Mouse (Mus musculus) layer of hippocampus, adult 9-10 months (tissue): Measurements from ENCODE around the gene Cadps.

ENCODE experiments used
- DNase-seq: peaks from one replicate; pipeline ENCODE4 v3.0.0; 2022; ENCODE audit warnings: low spot score

Gene Cadps

DNA sequence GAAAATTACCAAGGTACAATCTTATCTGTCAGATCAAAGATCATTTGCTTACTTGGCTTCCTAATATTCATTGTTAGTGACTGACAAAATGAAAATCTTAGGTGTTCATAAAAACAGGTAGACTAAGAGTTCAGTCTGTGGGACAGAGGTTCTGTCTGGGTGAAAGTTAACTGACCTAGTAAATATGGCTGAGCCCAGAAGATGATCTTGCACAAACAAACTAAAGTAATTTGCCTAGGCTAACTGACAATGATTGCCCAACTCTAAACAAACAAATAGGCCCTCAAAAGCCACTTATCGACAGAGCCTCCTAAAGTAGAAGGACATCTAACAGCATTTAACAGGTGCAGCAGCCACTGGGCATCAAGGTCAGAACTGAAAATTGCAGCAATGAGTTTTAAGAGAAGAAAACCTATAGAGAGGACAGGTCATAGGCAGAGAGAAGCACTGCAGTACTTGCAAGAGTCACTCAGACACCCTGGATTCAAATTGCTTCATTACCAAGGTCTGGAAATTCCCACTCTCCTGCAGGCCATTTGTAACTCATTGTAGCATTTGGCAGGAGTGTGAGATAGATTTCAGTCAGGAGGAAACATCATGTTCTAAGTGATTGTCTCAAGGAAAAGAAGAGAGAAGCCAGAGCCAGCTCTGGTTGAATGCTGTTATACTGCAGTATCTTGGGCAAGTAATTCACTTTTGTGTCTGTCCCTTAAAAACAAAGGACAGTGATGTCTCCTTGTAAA is 100.3 kb downstream of the Cadps start:
- no peak for DNase-seq

DNA sequence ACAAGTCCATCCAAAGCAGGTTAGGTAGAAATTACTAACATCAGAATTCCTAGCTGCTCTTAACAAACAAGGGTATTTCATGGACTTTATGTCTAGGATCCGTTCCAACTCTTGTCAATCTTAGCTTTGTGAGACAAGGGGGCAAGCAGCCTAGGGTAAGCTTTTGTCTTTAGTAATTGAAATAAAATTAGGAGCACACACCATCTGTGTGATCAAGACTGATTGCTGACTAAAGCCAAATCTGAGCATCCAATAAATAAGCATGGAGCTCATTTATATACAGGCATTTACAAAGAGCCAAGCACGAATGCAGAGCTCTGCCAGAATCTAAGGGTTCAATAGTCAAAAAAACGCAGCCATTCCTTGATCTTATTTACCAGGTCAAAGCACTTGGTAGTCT is 104.1 kb downstream of the Cadps start:
- DNase-seq = no peak

DNA sequence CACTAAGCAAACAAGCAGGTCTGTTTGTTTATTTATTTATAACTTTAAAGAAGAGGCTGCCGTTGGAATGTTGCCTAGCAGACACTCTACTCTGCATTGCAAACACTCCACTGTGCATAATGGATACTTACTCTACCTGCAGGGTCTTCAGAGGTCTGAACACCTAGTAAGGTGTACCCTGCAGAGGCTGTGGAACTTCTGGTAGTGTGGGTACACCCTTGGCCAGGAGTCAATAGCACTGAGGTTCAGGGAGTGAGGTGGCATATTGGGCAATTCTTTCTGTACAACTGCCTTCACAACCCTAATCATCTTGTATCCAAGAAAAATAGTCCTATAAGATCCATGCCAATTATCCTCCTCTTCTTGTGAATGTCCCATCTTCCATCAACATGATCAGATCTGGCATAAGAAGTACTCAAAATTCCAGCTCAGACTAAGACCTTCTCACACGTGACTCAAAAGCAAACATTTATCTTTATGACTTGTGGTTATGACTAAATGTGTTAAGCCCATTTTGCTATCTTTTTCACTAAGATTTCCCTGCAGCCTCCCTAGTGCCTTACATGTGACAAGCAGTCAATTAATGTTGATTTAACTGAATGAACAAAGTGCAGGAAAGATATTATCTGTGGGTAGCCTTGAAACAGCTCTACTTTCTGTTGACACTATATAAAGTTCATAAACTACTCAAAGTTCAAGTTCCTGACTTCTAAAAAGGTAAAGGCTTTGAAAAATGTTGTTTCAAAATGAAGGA is 106.8 kb downstream of the Cadps start:
- no peak for DNase-seq

DNA sequence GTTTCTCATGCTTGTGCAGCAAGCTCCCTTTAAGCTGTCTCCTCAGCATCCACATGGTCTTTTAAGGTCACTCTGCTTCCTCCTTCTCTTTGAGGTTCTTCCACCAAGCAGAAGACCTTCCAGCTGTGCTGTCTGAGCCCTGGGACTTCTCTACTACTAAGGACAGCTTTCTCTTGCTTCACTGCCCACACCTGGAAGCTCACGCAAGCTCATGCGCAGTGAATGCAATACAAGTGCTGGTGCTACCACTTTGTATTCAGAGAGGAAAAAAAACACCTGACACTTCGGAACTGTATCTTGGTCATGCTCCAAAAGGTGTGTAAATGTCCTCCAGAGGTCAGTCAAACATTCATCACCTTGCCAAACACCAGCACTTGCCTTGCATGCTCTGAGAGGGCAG is 115.5 kb downstream of the Cadps start:
- no peak for DNase-seq

DNA sequence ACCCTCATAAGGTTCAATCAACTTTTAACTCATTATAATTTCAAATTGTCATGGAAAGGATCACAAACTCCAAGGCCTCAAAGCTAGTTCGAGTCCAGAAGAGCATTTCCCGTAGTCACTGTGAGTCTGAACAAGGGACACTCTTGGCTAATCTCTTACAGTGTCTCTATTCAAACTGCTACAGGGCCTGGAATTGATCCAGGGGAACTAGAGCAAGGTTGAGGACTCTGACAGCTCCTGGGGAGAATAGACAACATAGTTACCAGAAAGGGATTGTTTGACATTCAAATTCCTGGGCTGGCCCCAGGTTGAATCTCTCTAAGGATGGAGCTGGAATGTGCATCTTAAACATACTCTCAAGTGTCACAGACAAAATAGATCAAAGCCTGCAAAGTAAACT is 118.4 kb downstream of the Cadps start:
- no peak for DNase-seq

DNA sequence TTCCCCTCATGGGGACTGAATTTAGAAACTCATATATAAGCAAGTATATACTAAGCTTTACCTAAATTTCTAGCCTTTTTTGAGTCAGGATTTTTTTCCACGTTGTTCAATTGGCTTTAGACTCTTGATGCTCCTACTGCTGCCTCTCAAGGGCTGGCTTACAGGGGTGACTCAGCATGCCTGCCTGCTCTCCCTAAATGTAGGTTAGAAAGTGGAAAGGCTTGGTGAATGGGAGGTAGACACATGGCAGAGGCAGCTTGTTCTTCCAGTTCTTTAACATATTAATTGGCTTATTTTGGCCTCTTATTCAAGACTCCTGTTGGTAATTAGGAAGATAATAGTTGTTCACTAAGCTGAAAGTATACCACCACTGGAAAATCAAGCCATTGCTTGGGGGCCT is 132.7 kb downstream of the Cadps start:
- no peak for DNase-seq

DNA sequence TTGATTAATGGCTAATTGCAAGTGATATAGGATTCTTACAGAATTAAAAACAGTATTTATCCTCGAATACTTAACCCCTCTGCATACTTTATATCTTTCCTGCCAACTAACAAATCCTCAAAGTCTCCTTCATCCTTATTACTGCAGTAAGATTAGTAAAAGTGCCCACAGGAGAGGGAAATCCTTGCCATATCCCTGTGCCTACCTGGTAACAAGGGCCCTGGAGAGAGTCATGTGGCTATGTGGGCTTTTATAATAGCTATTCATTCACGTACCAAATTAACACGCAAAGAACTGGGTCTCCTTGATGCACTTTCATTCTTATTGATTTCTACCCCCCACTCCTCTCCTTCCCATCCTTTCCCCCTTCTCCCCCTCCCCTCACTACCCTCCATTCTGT is 137.9 kb downstream of the Cadps start:
- no peak for DNase-seq

DNA sequence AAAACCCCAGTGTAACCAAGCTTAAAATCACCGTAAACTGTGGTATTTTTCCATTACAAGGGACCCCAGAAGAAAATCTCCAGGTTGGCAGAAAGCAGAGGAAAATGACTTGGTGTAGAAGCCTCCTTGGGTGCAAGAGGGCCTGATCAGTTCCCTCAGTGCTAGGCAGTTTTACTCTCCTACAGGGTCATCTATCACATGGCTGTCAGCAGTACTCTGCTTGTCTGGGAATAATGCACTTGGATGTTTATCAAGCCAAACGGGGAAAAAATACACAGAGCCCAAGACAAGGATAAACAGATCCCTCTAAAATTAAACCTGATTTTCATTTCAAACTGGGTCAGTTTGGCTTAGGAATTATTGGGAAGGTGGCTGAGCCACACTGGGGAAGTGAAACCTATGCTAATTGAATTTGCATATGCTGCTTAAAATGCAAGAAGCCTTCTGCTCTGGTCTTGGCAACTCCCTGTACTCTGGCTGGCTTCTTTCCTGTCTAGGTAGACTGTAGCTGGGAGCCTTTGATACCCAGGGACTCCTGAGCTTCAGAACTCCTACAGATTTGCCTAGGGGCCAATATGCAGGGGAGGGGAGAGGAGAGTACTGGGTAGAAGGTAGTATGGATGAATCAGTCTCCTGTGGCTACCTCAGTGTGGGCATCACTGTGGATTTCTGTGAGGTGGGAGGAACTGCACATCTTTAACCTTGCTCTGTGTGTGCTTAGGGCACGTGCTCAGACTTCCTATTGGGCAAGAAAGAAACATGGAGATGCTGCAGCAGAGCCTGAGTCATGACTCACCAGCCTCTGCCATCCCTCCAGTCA is 141.8 kb downstream of the Cadps start:
- no peak for DNase-seq

DNA sequence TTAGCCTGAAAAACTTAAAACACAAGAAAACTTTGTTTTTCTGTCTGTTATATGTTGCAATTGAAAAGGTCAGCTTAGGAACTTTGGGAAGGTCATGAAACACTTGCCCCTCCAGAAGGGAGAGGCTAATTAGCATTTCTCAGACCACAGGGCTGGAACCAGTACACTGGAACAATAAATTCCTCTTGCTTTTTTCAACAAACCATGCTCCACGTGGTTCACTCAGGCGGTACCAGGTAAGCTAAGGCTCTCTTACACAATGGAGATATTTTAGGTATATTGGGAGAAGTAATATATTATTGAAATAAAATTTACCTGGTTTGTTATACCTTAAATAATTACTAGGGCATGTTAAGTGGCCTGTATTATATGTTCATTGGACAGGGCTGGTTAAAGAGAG is 161.4 kb downstream of the Cadps start:
- DNase-seq = no peak

DNA sequence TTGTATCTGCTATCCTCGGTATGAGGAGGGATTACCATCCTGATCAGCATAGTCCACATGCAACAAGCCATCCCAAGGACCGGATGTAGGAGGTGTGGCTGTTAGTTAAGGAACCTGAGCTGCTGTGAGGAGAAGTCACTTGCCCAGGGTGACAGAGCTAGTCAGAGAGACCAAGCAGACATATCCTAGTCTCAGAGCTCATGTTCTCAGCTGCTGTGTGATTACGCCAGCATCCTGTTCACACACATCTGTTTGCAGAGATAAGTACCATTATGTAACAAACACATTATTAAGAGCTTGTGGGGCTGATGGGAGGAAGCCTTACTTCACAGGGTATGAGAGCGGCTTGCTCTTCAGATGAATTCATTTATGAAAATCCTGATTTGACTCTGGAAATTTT is 165.5 kb downstream of the Cadps start:
- no peak for DNase-seq

DNA sequence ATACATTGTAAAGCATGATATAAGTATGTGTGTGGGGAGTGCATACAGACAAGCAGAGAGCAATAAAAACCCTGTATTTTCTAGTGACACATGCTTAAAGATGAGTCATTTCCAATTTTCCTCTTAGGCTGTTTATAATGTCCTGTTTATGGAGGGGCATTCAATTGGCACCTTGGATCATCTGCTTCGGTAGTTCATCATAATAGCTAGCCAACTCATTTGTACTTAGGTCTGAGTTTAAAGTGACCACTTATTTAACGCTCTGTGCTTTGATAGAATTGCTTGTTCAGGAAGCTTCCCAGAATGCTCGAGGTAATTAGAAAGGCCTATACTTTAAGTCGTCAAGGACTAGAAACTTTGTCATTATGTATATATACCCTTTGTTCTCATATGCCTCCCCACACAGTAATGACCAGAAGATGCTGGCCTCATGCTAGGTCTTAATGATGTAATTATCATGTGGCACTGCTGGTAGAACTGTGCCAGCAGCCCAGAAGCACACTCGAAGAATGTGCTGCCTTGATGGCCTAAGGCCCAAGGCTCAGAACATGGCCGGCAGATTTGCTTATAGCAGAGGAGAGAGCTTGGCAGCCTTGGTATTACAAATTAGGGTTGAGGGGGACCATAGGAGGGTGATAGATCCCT is 179.9 kb downstream of the Cadps start:
- no peak for DNase-seq

DNA sequence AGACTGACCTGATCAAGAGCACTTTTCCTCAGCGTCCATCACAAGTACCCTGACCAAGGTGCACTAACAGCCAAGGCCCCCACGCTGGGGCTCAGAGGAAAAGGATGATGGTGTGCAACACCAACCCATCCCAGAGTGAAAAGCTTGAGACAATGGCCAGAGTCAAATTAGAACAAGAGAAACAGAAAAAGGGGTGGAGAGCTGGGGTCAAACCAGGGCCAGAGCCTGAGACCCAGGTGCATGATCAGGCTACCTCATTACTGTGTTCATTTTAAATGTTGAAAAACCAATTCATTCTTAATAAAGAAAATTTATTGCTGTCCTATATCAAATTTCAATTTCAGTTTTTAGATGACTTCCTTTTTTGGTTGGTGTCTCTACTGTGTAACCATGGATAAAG is 184.1 kb downstream of the Cadps start:
- no peak for DNase-seq

DNA sequence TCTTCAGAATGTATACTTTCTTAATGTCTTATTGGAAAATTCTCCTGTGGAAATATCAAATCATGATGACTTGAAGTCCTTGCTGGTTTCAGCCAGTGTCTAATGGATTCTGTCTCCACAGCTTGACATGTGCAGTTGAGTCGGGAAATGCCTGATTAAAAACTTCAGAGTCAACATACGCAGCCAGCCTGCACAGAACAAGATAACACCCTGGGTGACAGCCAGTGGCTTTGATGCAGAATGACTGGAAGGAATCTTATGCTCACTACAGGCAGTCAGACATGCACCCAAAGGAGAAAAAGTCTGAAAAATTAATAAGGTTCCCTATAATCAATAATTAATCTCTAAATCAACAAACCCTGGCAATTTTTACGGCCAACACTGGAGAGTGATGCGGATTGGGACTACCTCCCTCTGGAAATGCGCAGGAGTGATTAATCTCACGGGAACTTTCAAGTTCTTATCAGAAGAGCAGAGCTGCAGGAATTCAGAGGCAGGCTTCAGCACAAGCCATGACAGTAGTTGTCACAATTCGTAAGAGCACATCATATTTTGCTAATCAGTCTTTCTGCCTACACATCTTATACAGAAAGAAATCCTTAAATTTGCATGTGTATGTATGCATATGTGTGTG is 185.6 kb downstream of the Cadps start:
- DNase-seq = no peak

DNA sequence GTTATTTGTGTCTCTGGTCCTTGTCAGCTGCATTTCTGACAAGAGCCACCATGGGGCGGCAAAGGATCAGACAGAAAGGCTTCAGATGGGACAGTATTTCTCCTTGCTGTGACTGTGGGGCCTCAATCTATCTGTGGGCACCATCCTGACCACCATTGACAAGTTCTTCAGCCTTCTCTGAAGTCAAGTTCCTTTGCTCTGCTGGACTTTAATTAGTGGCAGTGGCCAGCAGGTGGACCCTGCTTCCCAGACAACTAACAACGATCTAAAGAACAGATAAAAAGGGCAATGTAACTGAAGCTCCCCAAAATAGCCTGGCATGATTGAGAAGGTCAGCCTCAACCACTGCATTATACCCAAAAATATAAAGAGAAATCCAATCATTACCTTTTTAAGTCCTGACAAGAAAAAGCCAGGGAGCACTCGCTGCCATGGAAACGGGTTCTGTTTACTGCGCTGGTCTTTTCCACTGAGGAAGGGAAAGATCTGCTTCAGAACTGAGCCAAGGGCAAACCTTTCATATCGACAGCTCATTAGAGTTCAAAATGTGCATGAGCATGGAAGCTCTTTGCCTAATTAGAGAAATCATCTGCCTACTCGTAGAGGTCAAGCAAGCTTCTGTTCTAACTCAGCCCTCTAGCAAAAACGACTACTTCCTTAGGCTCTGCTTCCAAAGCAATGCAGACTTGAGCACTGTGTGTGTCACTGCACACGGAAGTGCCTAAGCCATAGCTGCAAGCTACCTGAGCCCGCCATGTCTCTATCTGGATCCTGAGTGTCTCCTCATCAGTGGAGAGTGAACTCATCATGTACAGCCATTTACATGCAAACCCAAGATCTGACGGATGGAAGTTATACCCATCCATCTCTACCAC is 198.4 kb downstream of the Cadps start:
- DNase-seq = peak; percentile 39

DNA sequence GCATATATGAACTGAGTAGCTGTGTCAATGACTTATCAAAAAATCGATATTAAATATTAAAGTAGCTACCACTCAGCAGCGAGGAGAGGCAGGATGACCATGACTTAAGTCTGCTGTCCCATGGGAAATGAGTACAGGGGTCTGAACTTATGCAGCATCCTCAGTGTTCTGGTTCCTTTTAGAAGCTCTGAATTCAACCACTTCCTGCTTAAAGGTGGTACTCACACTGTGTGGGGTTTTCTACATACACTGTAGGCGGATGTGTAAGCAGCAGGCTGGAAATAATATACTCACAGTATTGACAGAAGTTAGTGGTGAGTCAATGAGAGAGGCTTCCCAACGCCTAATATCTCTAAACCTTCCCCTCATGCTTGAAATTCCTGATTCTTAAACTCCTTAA is 215.9 kb downstream of the Cadps start:
- DNase-seq = no peak

DNA sequence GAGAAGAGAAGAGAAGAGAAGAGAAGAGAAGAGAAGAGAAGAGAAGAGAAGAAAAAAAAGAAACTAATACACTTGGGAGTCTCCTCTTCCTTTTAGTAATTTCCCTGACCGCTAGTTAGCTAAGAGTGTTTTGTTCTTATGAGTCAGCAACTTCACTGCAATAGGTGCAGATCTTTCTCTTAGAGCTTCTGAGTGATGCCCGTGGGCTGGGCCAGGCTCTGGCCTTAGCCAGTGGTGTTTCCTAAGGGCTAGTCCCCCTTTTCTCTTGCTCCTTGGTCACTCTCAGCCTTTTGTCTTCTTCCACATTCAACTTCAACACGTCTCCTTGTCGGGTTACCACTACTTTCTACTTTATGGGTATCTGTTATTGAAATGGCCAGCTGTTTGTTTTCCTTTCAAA is 216.7 kb downstream of the Cadps start:
- DNase-seq = no peak

DNA sequence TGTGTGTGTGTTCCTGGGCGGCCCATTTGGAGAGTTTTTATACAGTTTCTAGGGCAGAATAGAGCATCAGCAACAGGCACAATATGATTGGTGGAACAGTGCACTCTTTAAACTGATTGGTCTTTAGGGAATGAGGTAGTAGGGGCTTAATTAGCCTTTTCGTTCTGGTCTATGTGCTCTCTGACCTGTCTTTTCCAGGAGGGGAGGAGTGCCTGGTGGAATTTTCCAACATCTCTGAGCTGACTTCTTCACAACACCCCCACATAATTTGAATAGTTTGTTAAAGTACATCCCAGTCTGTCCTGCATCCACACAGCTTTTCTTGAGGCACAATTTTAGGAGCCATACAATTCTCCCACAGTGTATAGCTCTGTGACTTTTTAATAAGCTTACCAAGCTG is 220.8 kb downstream of the Cadps start:
- no peak for DNase-seq

DNA sequence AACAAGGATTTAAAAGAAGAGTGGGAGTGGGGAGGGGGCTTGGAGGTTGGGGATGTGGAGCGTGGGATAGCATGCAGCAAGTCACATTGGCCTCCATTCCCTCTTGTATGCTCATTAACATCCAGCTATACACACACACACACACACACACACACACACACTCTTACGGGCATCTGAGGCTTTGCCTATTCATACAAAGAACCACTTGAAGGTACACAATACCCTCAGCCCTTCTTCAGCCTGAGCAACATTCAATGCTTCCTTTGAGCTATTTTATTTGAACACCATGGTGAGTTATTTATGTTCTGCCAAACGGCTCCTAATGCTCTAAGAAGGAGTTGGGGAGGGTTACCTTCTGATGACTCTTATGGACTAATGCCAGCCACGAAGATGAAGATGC is 227.6 kb downstream of the Cadps start:
- no peak for DNase-seq

DNA sequence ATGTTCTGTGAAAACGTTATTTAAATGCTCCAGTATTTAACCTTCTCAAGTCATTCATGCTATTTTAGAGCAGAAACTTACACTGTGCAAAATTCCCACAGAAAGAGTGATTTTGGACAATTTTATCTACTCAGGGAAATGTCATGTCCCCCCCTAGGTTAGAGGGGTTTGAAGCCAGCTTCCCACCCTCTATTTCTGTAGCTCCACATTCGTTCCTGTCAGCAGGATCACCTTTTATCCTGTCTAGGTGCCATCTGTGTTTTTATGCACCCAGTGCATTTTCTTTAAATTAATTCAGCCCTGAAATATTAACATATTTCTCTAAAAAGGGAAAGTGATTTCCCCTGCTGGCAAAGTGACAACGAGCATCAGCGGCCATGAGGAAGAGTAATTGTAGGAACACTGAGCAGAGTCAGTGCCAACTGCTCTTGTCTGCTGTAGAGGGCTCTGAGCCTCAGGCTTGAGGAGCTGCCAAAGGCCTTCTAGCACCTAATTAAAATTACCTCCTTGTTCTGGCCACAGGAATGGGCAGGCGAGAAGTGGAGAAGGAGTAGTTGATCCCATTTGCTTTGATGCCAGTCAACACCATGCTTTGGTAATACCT is 230.3 kb downstream of the Cadps start:
- no peak for DNase-seq

DNA sequence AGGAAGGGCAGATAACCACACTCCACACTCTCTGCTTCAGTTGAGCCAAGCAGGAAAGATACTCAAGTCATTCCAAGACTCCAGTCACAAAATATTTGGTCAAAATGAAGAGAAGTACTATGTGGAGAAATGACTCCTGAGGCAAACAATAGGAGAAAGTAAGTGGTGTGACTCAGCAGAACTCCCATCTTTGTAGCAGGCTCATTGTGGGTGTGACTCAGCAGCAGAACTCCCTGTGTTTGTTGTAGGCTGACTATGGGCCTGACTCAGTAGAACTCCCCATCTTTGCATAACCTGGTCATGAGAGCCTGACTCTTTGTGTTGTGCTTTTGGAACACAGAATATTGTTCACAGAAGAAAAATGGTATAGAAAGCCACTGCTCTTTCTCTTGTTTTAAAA is 231.1 kb downstream of the Cadps start:
- no peak for DNase-seq

DNA sequence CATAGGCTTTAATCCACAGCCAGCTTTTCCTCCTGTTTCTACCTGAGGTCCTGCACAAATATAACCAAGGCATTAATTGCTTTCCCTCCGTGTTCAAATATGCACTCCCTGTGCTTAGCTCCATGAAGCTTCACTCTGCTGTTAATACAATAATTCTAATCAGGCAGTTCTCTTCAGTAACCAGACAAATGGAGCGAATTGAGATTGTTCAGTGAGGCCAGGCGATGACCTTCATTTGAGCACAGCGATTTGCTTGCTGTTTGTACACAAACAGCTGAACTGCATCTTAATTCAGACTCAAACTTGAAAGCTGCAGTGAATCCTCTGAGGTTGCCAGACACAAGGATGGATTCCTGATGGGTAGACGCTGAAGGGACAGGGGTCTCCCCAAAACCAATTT is 239.3 kb downstream of the Cadps start:
- DNase-seq = no peak
